Mouse (Mus musculus): Measurements from ENCODE around the gene Ric1. TPM values are rescaled to one million over a fixed set of nuclear protein-coding genes. Genes with fewer than 3 reads are reported as not detected.

Ric1 gene
- total and polyA plus RNA-seq, 3 experiments: 13.5 to 59.1 (median 50.5) TPM

DNA sequence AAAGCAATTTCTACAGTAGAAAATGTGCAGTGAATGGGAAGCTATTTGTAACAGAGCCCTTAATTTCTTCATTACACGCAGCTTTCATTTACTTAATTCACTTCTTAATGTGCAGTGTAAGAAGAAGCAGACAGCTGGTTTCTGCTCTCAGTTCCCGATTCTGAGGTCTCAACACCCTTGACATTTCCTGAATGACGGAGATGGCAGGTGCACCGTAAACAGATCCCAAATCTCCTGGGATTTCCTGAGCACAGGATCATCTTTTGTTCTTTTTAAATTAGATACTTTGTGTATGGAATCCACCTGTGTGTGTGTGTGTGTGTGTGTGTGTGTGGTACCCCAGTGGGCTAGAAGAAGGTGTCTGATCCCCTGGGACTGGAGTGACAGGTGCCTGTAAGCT, 27.6 kb upstream of the Ric1 start:
- Histone ChIP-seq H3K27me3 (ENCODE audit: insufficient read depth, low read length) (peaks cover 24% of the 10 kb centered on the region), H3K4me3 (ENCODE audit: low read depth, low read length) (no peak overlapping the region), H3K9me3 (replicated peaks) (no peaks in the 10 kb centered on the region), H3K4me1 (ENCODE audit: insufficient read depth, low read depth, low read length) (peaks cover 47% of the 10 kb centered on the region), H3K36me3 (replicated peaks) (no peaks in the 10 kb centered on the region)
- TF ChIP-seq GATA2 (IDR thresholded peaks at IDR 0.05; ENCODE audit: borderline replicate concordance, low read depth, low read length): no peak
- TF ChIP-seq GATA1 (IDR thresholded peaks at IDR 0.05; ENCODE audit: borderline replicate concordance, low read length): no peak
- TF ChIP-seq CTCF (IDR thresholded peaks at IDR 0.05; ENCODE audit: low read depth, low read length): no peak
- TF ChIP-seq POLR2AphosphoS5 (IDR thresholded peaks at IDR 0.05; ENCODE audit: insufficient replicate concordance, low read depth, low read length): no peak
- TF ChIP-seq TAL1 (conservative IDR thresholded peaks at IDR 0.05; ENCODE audit: low read depth, low read length): no peak
- ATAC-seq (ENCODE audit: extremely low read depth, insufficient number of reproducible peaks, low FRiP score, poor library complexity, severe bottlenecking) (no peak), DNase-seq (ENCODE audit: low spot score) (no peak)

DNA sequence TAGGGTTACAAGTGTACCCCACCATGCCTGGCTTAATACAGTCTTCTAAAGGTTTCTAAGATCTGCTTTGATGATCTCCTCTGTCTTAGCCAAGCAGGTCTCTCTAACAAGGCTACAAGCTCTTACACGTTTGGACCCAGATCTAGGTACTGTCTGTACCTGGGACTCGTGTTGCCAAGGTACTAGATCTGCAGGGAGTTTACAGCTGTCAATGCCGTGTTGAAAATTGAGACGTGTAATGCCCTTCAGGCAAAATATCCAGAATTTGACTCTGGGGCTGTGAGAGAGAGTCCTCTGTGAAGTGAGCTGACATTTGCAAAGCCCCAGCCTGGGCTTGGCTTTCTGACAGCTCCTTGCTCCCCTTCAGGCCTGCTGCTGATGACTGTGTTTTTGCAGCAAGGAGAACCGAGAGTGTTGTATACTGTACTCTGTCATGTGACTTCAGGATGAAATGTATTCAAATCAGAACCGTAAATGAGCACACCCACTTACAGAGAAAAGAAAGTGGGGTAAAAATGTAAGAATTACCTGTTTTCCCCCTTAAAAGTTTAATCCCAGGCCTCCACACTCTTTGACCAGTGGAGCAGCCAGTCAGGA, 26.0 kb upstream of the Ric1 start:
- no peak for DNase-seq (ENCODE audit: low spot score)
- Histone ChIP-seq H3K4me1 (ENCODE audit: insufficient read depth, low read depth, low read length) (peaks cover 51% of the 10 kb centered on the region), H3K9me3 (replicated peaks) (no peaks in the 10 kb centered on the region)

DNA sequence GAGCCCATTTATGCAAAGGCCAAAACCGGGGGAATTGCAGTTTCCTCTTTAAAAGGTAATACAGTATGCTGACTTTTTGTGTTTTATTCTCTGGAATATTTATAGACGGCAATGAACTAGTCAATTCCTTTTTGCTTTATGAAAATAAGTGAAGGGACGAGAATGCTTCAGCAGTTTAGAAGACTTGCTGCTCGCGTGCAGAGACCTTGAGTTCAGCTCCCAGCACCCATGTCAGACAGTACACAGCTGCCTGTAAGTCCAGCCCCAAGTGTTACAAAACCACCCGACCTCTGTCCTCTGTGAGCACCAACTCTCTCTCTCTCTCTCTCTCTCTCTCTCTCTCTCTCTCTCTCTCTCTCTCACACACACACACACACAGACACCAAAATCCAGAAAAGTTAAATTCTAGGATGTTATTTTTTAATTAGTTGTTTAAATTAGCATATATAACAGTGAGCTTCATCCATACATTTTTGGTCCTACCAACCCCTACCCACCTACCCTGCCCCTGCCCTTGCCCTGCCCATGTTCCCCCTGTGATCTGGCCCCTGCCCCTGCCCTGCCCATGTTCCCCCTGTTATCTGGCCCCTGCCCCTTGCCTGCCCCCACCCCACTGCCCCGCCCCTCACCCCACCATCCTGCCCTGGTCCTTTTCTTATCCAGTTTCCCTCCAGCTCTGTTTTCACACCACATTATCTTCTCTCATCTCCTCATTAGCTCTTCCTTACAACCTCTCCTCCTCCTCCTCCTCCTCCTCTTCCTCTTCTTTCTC, 25.1 kb upstream of the Ric1 start:
- TF ChIP-seq GATA2 (IDR thresholded peaks at IDR 0.05; ENCODE audit: borderline replicate concordance, low read depth, low read length): no peak
- no peak for TF ChIP-seq CTCF (IDR thresholded peaks at IDR 0.05; ENCODE audit: low read depth, low read length)
- TF ChIP-seq TAL1 (conservative IDR thresholded peaks at IDR 0.05; ENCODE audit: low read depth, low read length): no peak
- TF ChIP-seq GATA1 (IDR thresholded peaks at IDR 0.05; ENCODE audit: borderline replicate concordance, low read length): no peak
- no peak for TF ChIP-seq POLR2AphosphoS5 (IDR thresholded peaks at IDR 0.05; ENCODE audit: insufficient replicate concordance, low read depth, low read length)
- ATAC-seq (ENCODE audit: extremely low read depth, insufficient number of reproducible peaks, low FRiP score, poor library complexity, severe bottlenecking) (no peak), DNase-seq (ENCODE audit: low spot score) (no peak)
- no peak overlapping the region for H3K4me3 ChIP-seq (ENCODE audit: low read depth, low read length)
- H3K9me3 ChIP-seq (replicated peaks): no peaks in the 10 kb centered on the region
- H3K4me1 ChIP-seq (ENCODE audit: insufficient read depth, low read depth, low read length): peaks cover 52% of the 10 kb centered on the region
- H3K36me3 ChIP-seq (replicated peaks): no peaks in the 10 kb centered on the region
- H3K27me3 ChIP-seq (ENCODE audit: insufficient read depth, low read length): peaks cover 10% of the 10 kb centered on the region

More for the DNA sequence above, 26.0 kb upstream of the Ric1 start:
- no peaks in the 10 kb centered on the region for H3K36me3 ChIP-seq (replicated peaks)
- TF ChIP-seq GATA1 (IDR thresholded peaks at IDR 0.05; ENCODE audit: borderline replicate concordance, low read length) (no peak), TAL1 (conservative IDR thresholded peaks at IDR 0.05; ENCODE audit: low read depth, low read length) (no peak), CTCF (IDR thresholded peaks at IDR 0.05; ENCODE audit: low read depth, low read length) (no peak), GATA2 (IDR thresholded peaks at IDR 0.05; ENCODE audit: borderline replicate concordance, low read depth, low read length) (no peak), POLR2AphosphoS5 (IDR thresholded peaks at IDR 0.05; ENCODE audit: insufficient replicate concordance, low read depth, low read length) (no peak)
- H3K27me3 ChIP-seq (ENCODE audit: insufficient read depth, low read length): peaks cover 12% of the 10 kb centered on the region
- ATAC-seq (ENCODE audit: extremely low read depth, insufficient number of reproducible peaks, low FRiP score, poor library complexity, severe bottlenecking): no peak
- no peak overlapping the region for H3K4me3 ChIP-seq (ENCODE audit: low read depth, low read length)

GRCm38 (mm10) chr19:29497874-29498273, 24.2 kb upstream of the Ric1 start:
- DNase-seq (ENCODE audit: low spot score) (no peak), ATAC-seq (ENCODE audit: extremely low read depth, insufficient number of reproducible peaks, low FRiP score, poor library complexity, severe bottlenecking) (0 out of 2 replicates have a peak, but pooled peaks have one; percentile 40)
- Histone ChIP-seq H3K9me3 (replicated peaks) (no peaks in the 10 kb centered on the region), H3K4me1 (ENCODE audit: insufficient read depth, low read depth, low read length) (peaks cover 53% of the 10 kb centered on the region), H3K27me3 (ENCODE audit: insufficient read depth, low read length) (peaks cover 6% of the 10 kb centered on the region), H3K4me3 (ENCODE audit: low read depth, low read length) (no peak overlapping the region), H3K36me3 (replicated peaks) (no peaks in the 10 kb centered on the region)
- TF ChIP-seq GATA1 (IDR thresholded peaks at IDR 0.05; ENCODE audit: borderline replicate concordance, low read length): no peak
- no peak for TF ChIP-seq CTCF (IDR thresholded peaks at IDR 0.05; ENCODE audit: low read depth, low read length)
- no peak for TF ChIP-seq POLR2AphosphoS5 (IDR thresholded peaks at IDR 0.05; ENCODE audit: insufficient replicate concordance, low read depth, low read length)
- TF ChIP-seq GATA2 (IDR thresholded peaks at IDR 0.05; ENCODE audit: borderline replicate concordance, low read depth, low read length): no peak
- no peak for TF ChIP-seq TAL1 (conservative IDR thresholded peaks at IDR 0.05; ENCODE audit: low read depth, low read length)

DNA sequence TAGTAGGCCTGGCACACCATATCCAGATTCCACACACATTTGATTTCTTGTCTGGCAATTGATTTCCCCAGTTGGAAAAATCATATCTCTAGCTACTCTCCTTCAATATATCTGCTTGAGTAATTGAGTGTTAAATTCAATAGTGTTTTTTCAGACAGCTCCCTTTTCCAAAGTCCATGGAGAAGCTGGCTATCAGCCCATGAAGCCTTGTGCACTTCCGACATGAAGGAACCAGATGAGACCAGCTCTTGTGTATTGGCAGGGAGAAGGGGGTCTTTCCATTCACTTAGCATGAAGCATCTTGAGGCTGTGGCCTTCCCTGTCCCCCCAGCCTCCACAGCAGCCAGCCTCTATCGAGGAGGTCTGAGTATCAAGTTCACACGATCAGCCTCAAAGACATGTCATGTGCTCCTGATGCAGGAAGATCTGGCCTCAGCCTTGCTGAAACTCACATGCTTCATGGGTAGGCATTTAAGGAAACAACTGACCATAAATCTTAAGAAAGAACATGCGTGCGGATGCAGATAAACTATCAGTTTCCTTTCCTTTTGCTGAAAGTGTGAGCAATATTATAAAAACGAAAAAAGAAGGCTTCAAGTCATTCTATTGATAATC, 23.1 kb upstream of the Ric1 start:
- ATAC-seq (ENCODE audit: extremely low read depth, insufficient number of reproducible peaks, low FRiP score, poor library complexity, severe bottlenecking): 0 out of 2 replicates have a peak, but pooled peaks have one; percentile 15

DNA sequence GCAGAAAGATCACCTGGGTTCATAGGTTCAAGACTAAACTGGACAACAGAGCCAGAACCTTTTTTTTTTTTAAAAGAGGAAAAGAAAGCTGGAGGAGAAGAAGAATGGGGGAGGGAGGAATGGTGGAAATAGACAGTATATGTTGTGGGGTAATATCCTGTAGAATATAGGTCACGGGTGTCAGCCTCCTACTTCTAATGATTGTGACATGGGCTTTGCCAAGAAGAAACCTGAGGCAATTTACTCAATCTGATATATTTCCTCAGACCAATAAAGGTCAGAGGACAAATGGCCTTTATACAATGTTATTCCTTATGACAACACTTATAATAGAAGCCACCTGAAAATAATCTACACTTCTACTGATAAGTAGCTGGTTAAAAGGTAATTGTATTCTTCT, 21.7 kb upstream of the Ric1 start:
- TF ChIP-seq TAL1 (conservative IDR thresholded peaks at IDR 0.05; ENCODE audit: low read depth, low read length): no peak
- no peak for TF ChIP-seq CTCF (IDR thresholded peaks at IDR 0.05; ENCODE audit: low read depth, low read length)
- TF ChIP-seq POLR2AphosphoS5 (IDR thresholded peaks at IDR 0.05; ENCODE audit: insufficient replicate concordance, low read depth, low read length): no peak
- no peak for TF ChIP-seq GATA2 (IDR thresholded peaks at IDR 0.05; ENCODE audit: borderline replicate concordance, low read depth, low read length)
- H3K27me3 ChIP-seq (ENCODE audit: insufficient read depth, low read length): no peaks in the 10 kb centered on the region
- H3K36me3 ChIP-seq (replicated peaks): no peaks in the 10 kb centered on the region
- ATAC-seq (ENCODE audit: extremely low read depth, insufficient number of reproducible peaks, low FRiP score, poor library complexity, severe bottlenecking) (no peak), DNase-seq (ENCODE audit: low spot score) (no peak)
- H3K4me1 ChIP-seq (ENCODE audit: insufficient read depth, low read depth, low read length): peaks cover 54% of the 10 kb centered on the region
- H3K9me3 ChIP-seq (replicated peaks): no peaks in the 10 kb centered on the region
- no peak overlapping the region for H3K4me3 ChIP-seq (ENCODE audit: low read depth, low read length)

More for the DNA sequence above, 23.1 kb upstream of the Ric1 start:
- no peaks in the 10 kb centered on the region for H3K36me3 ChIP-seq (replicated peaks)
- H3K4me1 ChIP-seq (ENCODE audit: insufficient read depth, low read depth, low read length): peaks cover 49% of the 10 kb centered on the region
- H3K4me3 ChIP-seq (ENCODE audit: low read depth, low read length): no peak overlapping the region
- no peaks in the 10 kb centered on the region; the same call in 1 of the 2 replicates for H3K27me3 ChIP-seq (ENCODE audit: insufficient read depth, low read length)
- TF ChIP-seq GATA2 (IDR thresholded peaks at IDR 0.05; ENCODE audit: borderline replicate concordance, low read depth, low read length): no peak
- DNase-seq (ENCODE audit: low spot score): no peak
- no peaks in the 10 kb centered on the region for H3K9me3 ChIP-seq (replicated peaks)
